In genomic region chr8:35948146-35948545, GRCm38 (mm10) we compare ENCODE assay signal across 27 mouse cellular contexts.
A peak's percentile ranks its signal among the peaks of the same experiment; 100 is the strongest.
DNase-seq lines count a peak whose midpoint lies in the region; ATAC-seq lines count a peak whose summit lies in the region.
"Had no signal": no experiment of that assay in that cellular context is flagged by ENCODE, and none has a peak within 500 bp of the region (broad histone marks: within the 10 kb centered on the region; RNA-seq: fewer than 3 reads in every experiment).

No protein-coding gene starts in this region.

- no peak overlapping the region for H3K9ac ChIP-seq in kidney, embryonic 15.5 days
- no peak overlapping the region for H3K9ac ChIP-seq in midbrain, embryonic 11.5 days (ENCODE audit: low read length)
- H3K9ac ChIP-seq in midbrain, embryonic 16.5 days (ENCODE audit: low read depth, low read length): no peak overlapping the region
- H3K9ac ChIP-seq: embryonic facial prominence, embryonic 13.5 days; forebrain, embryonic 12.5 days; forebrain, embryonic 15.5 days; heart, embryonic 12.5 days; heart, embryonic 15.5 days; hindbrain, embryonic 14.5 days had no signal

- H3K9me3 ChIP-seq in kidney, embryonic 15.5 days (replicated peaks): no peaks in the 10 kb centered on the region
- no peaks in the 10 kb centered on the region for H3K9me3 ChIP-seq in midbrain, embryonic 11.5 days (ENCODE audit: control insufficient read depth, low read length)
- no peaks in the 10 kb centered on the region for H3K9me3 ChIP-seq in midbrain, embryonic 16.5 days (replicated peaks; ENCODE audit: control insufficient read depth, low read length, poor library complexity, severe bottlenecking)
- H3K9me3 ChIP-seq: embryonic facial prominence, embryonic 10.5 days; embryonic facial prominence, embryonic 13.5 days; forebrain, embryonic 12.5 days; forebrain, embryonic 15.5 days; heart, embryonic 12.5 days; heart, embryonic 15.5 days had no signal

- H3K27me3 ChIP-seq in kidney, embryonic 15.5 days: no peaks in the 10 kb centered on the region
- no peaks in the 10 kb centered on the region for H3K27me3 ChIP-seq in midbrain, embryonic 11.5 days (ENCODE audit: control insufficient read depth, insufficient read depth, low read length)
- no peaks in the 10 kb centered on the region for H3K27me3 ChIP-seq in midbrain, embryonic 16.5 days (ENCODE audit: control insufficient read depth, insufficient read depth, low read depth, low read length)
- H3K27me3 ChIP-seq: embryonic facial prominence, embryonic 13.5 days; forebrain, embryonic 12.5 days; forebrain, embryonic 15.5 days; heart, embryonic 12.5 days; heart, embryonic 15.5 days had no signal

- peak; percentile 57 to 68 for DNase-seq in cerebellum, adult 18-20 months
- DNase-seq in cerebellum, adult 11-12 months: no peak
- peak; percentile 42 to 44 for DNase-seq in cerebellum, postnatal 25 days
- DNase-seq in cerebellum, postnatal 4 days (ENCODE audit: low spot score in 2 of 2): no peak
- no peak for DNase-seq in kidney, postnatal 14 days
- peak; percentile 17 for DNase-seq in midbrain, embryonic 11.5 days (ENCODE audit: low spot score, missing footprints)
- DNase-seq: adrenal gland, adult 8-10 months; adrenal gland, postnatal 25 days; cerebellum, adult 11 months; gastrocnemius, postnatal 25 days; heart, adult 2 months; heart, postnatal 10 days; heart, postnatal 4 days had no signal

- H3K27ac ChIP-seq in kidney, embryonic 15.5 days: 0 out of 2 replicates have a peak overlapping the region, but pooled peaks have one; percentile 10
- H3K27ac ChIP-seq in midbrain, embryonic 11.5 days (ENCODE audit: low read depth, low read length): no peak overlapping the region
- H3K27ac ChIP-seq in midbrain, embryonic 16.5 days (ENCODE audit: low read length): no peak overlapping the region
- H3K27ac ChIP-seq: embryonic facial prominence, embryonic 10.5 days; forebrain, embryonic 15.5 days; heart, adult 2 months; heart, embryonic 15.5 days; hindbrain, embryonic 14.5 days; hindbrain, postnatal 0 days had no signal

- ATAC-seq in kidney, embryonic 15.5 days (replicated peaks; ENCODE audit: low FRiP score): no peak
- no peak for ATAC-seq in midbrain, embryonic 11.5 days (ENCODE audit: low FRiP score)
- no peak for ATAC-seq in midbrain, embryonic 16.5 days
- ATAC-seq: activated CD4-positive, CD25-positive, alpha-beta regulatory T cell, adult 4 months; hindbrain, postnatal 0 days; inflammation-experienced regulatory T-cells, adult 6 months; intestine, embryonic 16.5 days had no signal

- H3K4me2 ChIP-seq in kidney, embryonic 15.5 days: no peak overlapping the region
- H3K4me2 ChIP-seq in midbrain, embryonic 11.5 days: no peak overlapping the region
- H3K4me2 ChIP-seq in midbrain, embryonic 16.5 days (ENCODE audit: low read length): no peak overlapping the region
- H3K4me2 ChIP-seq: embryonic facial prominence, embryonic 13.5 days; forebrain, embryonic 12.5 days; forebrain, embryonic 15.5 days; heart, embryonic 12.5 days; heart, embryonic 15.5 days; hindbrain, embryonic 14.5 days had no signal

- H3K36me3 ChIP-seq in kidney, embryonic 15.5 days: no peaks in the 10 kb centered on the region
- H3K36me3 ChIP-seq in midbrain, embryonic 11.5 days (ENCODE audit: control insufficient read depth, insufficient read depth, low read length): no peaks in the 10 kb centered on the region
- no peaks in the 10 kb centered on the region for H3K36me3 ChIP-seq in midbrain, embryonic 16.5 days (ENCODE audit: control insufficient read depth, insufficient read depth, low read length)
- H3K36me3 ChIP-seq: embryonic facial prominence, embryonic 10.5 days; embryonic facial prominence, embryonic 13.5 days; forebrain, embryonic 12.5 days; forebrain, embryonic 15.5 days; heart, embryonic 12.5 days; heart, embryonic 15.5 days had no signal

- H3K4me3 ChIP-seq in kidney, embryonic 15.5 days (replicated peaks): no peak overlapping the region
- no peak overlapping the region for H3K4me3 ChIP-seq in midbrain, embryonic 11.5 days (ENCODE audit: low read depth, low read length)
- H3K4me3 ChIP-seq in midbrain, embryonic 16.5 days (ENCODE audit: low read depth, low read length): no peak overlapping the region
- H3K4me3 ChIP-seq: embryonic facial prominence, embryonic 10.5 days; embryonic facial prominence, embryonic 13.5 days; erythroblast, embryonic 14.5 days; forebrain, embryonic 12.5 days; forebrain, embryonic 15.5 days; heart, adult 2 months; heart, embryonic 12.5 days; heart, embryonic 15.5 days had no signal

- H3K4me1 ChIP-seq in kidney, embryonic 15.5 days: peaks cover 34% of the 10 kb centered on the region
- no peaks in the 10 kb centered on the region for H3K4me1 ChIP-seq in midbrain, embryonic 11.5 days (ENCODE audit: control insufficient read depth, insufficient read depth, low read length)
- H3K4me1 ChIP-seq in midbrain, embryonic 16.5 days (ENCODE audit: control insufficient read depth, insufficient read depth, low read length): no peaks in the 10 kb centered on the region
- H3K4me1 ChIP-seq: forebrain, embryonic 12.5 days had no signal

- WGBS in kidney, embryonic 15.5 days: 23% methylated on average over 2 of the region's 2 CpGs
- WGBS in midbrain, embryonic 11.5 days: 91% methylated on average over 2 of the region's 2 CpGs
- WGBS in midbrain, embryonic 16.5 days: 95% methylated on average over 2 of the region's 2 CpGs

Comparison
In these comparisons a context has a peak if more than half of its experiments do, and no peak if none do; other contexts are left out.
1. DNase-seq: peak in cerebellum, adult 18-20 months (2 of 2), cerebellum, postnatal 25 days (2 of 2) and midbrain, embryonic 11.5 days (single experiment); none in cerebellum, adult 11-12 months (single experiment), cerebellum, postnatal 4 days (0 of 2) and kidney, postnatal 14 days (single experiment).